8 mouse cellular contexts compared by ENCODE assay signal in the genomic region with DNA sequence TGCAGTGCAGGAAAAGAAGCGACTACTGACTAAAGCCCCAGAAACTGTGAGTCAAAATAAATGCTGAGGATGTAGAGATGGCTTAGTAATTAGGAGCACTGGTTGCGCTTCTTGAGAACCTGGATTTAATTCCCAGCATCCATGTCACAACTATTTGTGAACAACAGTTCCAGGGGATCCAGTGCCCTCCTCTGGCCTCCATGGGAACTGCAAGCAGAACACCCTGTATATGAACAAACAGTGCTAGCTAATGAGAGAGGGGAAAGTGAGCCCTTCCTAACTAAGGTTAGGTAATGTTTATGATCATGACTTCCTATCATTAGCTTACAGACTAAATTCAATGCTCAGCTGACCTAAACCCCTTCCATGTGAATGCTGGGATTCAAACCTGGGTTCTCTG. TPM values are rescaled to one million over a fixed set of nuclear protein-coding genes. Genes with fewer than 3 reads are reported as not detected.
DNase-seq lines count a peak whose midpoint lies in the region; ATAC-seq and TF ChIP-seq lines count a peak whose summit lies in the region.

No protein-coding gene starts in this region.

- no peaks in the 10 kb centered on the region for H3K9me3 ChIP-seq in liver, embryonic 12.5 days (replicated peaks)

- H3K9ac ChIP-seq in liver, adult 2 months (ENCODE audit: low read depth, low read length) = no peak overlapping the region
- H3K9ac ChIP-seq in liver, embryonic 12.5 days = no peak overlapping the region

- ATAC-seq in liver, embryonic 12.5 days = no peak

- 100% methylated on average over 2 of the region's 2 CpGs for WGBS in liver, adult 2 months
- WGBS in liver, embryonic 12.5 days (ENCODE audit: insufficient replicate concordance) = 89% methylated on average over 2 of the region's 2 CpGs

- peak; percentile 13 for DNase-seq in adrenal gland, adult 2 months
- no peak for DNase-seq in adrenal gland, adult 8-10 months
- no peak for DNase-seq in liver, adult 2 months (ENCODE audit: extremely low read depth, low read depth, low spot score)
- peak; percentile 13 to 17 for DNase-seq in cerebellum, postnatal 36 days
- DNase-seq in lung, postnatal 36 days = peak; percentile 34
- DNase-seq in right cerebral cortex, postnatal 25 days = no peak
- DNase-seq in left cerebral cortex, adult 11 months (ENCODE audit: low spot score) = no peak

- H3K79me2 ChIP-seq in liver, adult 2 months (ENCODE audit: control insufficient read depth, insufficient read depth, low read length) = no peaks in the 10 kb centered on the region

- no peak overlapping the region for H3K4me3 ChIP-seq in liver, adult 2 months (ENCODE audit: insufficient read depth, low read depth, low read length)
- H3K4me3 ChIP-seq in liver, embryonic 12.5 days = no peak overlapping the region

- H3K36me3 ChIP-seq in liver, adult 2 months (ENCODE audit: control insufficient read depth, insufficient read depth, low read length) = peaks cover 31% of the 10 kb centered on the region
- H3K36me3 ChIP-seq in liver, embryonic 12.5 days = peaks cover 42% of the 10 kb centered on the region

- no peaks in the 10 kb centered on the region for H3K27me3 ChIP-seq in liver, adult 2 months (ENCODE audit: control insufficient read depth, insufficient read depth, low read length)
- H3K27me3 ChIP-seq in liver, embryonic 12.5 days (replicated peaks) = no peaks in the 10 kb centered on the region

- no peak for TF ChIP-seq POLR2A in liver, adult 2 months (IDR thresholded peaks at IDR 0.05; ENCODE audit: extremely low read depth, insufficient read depth, low read length)

- no peak overlapping the region for H3K27ac ChIP-seq in liver, adult 2 months (replicated peaks; ENCODE audit: insufficient read depth, low read depth, low read length)
- H3K27ac ChIP-seq in liver, embryonic 12.5 days = no peak overlapping the region

- peak; percentile 66; the same call in 1 of the 2 replicates for TF ChIP-seq CTCF in liver, adult 2 months (IDR thresholded peaks at IDR 0.05; ENCODE audit: low read depth, low read length)

- H3K4me1 ChIP-seq in liver, adult 2 months (ENCODE audit: control insufficient read depth, insufficient read depth, low read length) = no peaks in the 10 kb centered on the region
- no peaks in the 10 kb centered on the region for H3K4me1 ChIP-seq in liver, embryonic 12.5 days

- H3K4me2 ChIP-seq in liver, embryonic 12.5 days = no peak overlapping the region

RNA-seq across cellular contexts. Expression of a gene that starts 36.9 kb away (rescaled TPM):
- total RNA-seq in adrenal gland, adult 2 months (2021) = 1 to 10 TPM; 1.2 to 2.5 TPM
- polyA plus RNA-seq in adrenal gland, adult 2 months (2012; rRNA removed) = 1.7 and 1.9 TPM in 2 replicates
- total RNA-seq in adrenal gland, adult 8-10 months (2022) = 1 to 10 TPM; 1.1 to 4.0 (median 2.6) TPM
- 5.4 and 6.7 TPM in 2 replicates for total RNA-seq in liver, adult 2 months (2014; rRNA removed)
- 1.8 and 4.1 TPM in 2 replicates for polyA plus RNA-seq in liver, adult 2 months (2012; rRNA removed)
- polyA plus RNA-seq in liver, embryonic 12.5 days (2016; fragmentation: Nextera tagmentation; extraction: Ambion mirVana) = 2.7 and 3.0 TPM in 2 replicates

RNA-seq across cellular contexts. Expression of a gene that starts 42.1 kb away (rescaled TPM):
- 10 to 100 TPM; 24.3 to 27.0 TPM for total RNA-seq in adrenal gland, adult 2 months (2021)
- 0.84 and 1.3 TPM in 2 replicates for polyA plus RNA-seq in adrenal gland, adult 2 months (2012; rRNA removed)
- 10 to 100 TPM; 25.2 to 45.6 (median 30.6) TPM for total RNA-seq in adrenal gland, adult 8-10 months (2022)
- total RNA-seq in liver, adult 2 months (2014; rRNA removed) = 10.4 and 12.0 TPM in 2 replicates
- polyA plus RNA-seq in liver, adult 2 months (2012; rRNA removed) = 2.8 and 3.7 TPM in 2 replicates
- 18.4 TPM in 2 replicates for polyA plus RNA-seq in liver, embryonic 12.5 days (2016; fragmentation: Nextera tagmentation; extraction: Ambion mirVana)

RNA-seq across cellular contexts. Expression of a gene that starts 47.1 kb away (rescaled TPM):
- 10 to 100 TPM; 44.3 to 60.0 TPM for total RNA-seq in adrenal gland, adult 2 months (2021)
- 25.5 and 30.6 TPM in 2 replicates for polyA plus RNA-seq in adrenal gland, adult 2 months (2012; rRNA removed)
- total RNA-seq in adrenal gland, adult 8-10 months (2022) = 10 to 100 TPM; 50.4 to 83.6 (median 73.9) TPM
- 4.5 and 5.6 TPM in 2 replicates for total RNA-seq in liver, adult 2 months (2014; rRNA removed)
- 3.9 and 5.1 TPM in 2 replicates for polyA plus RNA-seq in liver, adult 2 months (2012; rRNA removed)
- 10.6 and 11.4 TPM in 2 replicates for polyA plus RNA-seq in liver, embryonic 12.5 days (2016; fragmentation: Nextera tagmentation; extraction: Ambion mirVana)

Comparison
In these comparisons a context has a peak if more than half of its experiments do, and no peak if none do; other contexts are left out.
1. DNase-seq: peak in adrenal gland, adult 2 months (single experiment), cerebellum, postnatal 36 days (2 of 2) and lung, postnatal 36 days (single experiment); none in adrenal gland, adult 8-10 months (single experiment), liver, adult 2 months (single experiment), right cerebral cortex, postnatal 25 days (single experiment) and left cerebral cortex, adult 11 months (single experiment).